Mouse (Mus musculus): ENCODE data around the gene Map4k3.
"Not testable (repeated sequence)": the region's sequence is repeated elsewhere in the genome, so short reads cannot be mapped to it uniquely, and the experiment has no call there.

The Map4k3 gene

GRCm38 (mm10) chr17:80728062-80728858, at the start of gene Map4k3:
Map4k3 (minus strand) TSS chr17:80728485.
- DNase-seq, result peak; percentile 89 to 94

DNA sequence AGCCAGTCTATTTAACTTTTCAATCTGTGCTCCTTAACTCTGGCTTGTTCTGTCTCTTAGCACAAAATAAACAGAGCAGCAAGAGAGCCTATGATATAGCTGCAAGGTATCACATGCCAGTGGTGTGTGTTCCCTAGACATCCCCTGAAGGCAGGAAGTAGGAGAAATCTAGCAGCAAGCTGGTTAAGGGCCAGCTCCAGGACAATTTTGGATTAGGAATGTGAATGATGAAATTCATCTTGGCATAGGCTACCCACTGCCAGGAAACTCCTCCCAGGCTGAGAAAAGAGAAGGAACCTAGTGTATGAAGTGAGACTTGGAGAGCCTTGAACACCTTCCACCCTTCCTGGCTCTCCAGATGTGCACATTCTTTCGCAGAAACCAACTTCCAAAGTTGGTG, 49.3 kb upstream of the Map4k3 start:
- no peak for DNase-seq

GRCm38 (mm10) chr17:80775178-80775788, 47.0 kb upstream of the Map4k3 start:
- no peak for DNase-seq

GRCm38 (mm10) chr17:80772545-80773453, 44.5 kb upstream of the Map4k3 start:
- peak in 1 of 2 experiments; percentile 4 for DNase-seq

DNA sequence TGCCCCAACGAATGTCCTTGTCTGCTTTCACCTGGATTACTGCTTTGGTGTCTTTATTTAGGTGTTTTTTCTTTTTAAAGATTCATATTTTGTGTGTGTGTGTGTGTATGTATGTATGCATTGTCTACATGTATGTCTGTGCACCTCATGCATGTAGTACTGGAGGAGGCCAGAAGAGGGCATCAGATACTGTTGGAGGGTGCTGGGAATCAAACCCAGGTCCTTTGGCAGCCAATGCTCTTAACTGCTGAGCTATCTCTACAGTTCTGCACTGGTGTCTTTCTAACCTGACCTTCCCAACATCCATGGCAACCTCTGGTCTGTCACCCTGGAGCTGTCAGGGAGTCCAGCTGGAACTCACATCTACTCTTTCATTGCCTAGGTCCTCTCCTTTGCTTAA, 41.8 kb upstream of the Map4k3 start:
- DNase-seq, result no peak

DNA sequence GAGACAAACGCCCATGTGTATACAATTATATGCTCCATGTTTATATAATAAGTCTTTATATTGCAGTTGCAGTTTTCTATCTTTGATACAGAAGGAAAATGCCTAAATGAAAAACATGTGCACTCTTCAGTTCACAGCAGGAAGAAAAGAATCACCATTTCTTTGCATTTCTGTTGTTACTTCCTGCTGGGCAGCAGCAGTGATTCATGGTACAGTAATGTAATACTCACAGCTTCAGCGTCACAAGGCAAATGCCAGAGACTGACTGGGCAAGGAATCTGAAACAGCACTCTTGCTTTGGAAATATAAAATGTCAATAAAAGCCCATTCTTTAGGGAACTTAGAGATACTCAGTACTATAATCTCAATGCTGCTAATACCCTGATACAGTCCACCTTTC, 36.9 kb upstream of the Map4k3 start:
- DNase-seq, result no peak

DNA sequence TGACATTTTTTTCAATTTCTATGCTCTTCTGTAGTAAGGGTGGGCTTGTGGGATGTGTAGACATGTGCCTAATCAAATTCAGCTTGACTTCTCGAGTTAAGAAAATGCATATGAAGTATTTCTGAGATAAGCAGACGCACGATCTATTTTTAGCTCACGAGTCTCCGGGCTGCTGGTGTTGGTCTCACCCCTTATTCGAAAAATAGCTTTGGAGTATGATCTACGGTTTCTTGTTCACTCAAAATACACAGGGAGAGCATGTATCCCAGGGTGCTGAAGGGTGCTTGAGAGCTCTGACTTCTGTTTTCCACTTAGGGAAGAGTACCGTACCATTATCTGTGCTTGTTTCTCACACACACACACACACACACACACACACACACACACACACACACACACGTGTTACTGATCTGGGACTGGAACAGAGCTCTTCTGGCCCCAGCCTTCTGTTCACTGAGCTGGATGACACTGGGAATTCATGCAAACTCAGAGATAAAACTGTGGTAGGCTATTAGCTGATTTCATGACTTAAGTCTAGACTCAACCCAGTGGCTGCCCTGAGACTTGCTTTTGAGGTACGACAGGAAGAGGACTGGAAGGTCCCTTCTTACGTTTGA, 34.9 kb upstream of the Map4k3 start:
- DNase-seq, result no peak

- no peak for DNase-seq
Measured at GRCm38 (mm10) chr17:80762391-80763040, 34.2 kb upstream of the Map4k3 start.

DNA sequence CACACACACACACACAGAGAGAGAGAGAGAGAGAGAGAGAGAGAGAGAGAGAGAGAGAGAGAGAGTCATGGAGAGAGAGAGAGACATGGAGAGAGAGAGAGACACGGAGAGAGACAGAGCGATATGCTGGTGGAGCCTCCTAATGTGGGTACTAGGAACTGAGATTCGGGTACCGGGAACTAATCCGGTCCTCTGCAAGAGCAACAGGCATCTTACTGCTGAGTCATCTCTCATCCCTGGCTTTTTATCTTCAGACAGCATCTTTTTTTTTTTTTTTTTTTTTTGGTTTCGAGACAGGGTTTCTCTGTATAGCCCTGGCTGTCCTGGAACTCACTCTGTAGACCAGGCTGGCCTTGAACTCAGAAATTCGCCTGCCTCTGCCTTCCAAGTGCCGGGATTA, 32.9 kb upstream of the Map4k3 start:
- not testable (repeated sequence) for DNase-seq

DNA sequence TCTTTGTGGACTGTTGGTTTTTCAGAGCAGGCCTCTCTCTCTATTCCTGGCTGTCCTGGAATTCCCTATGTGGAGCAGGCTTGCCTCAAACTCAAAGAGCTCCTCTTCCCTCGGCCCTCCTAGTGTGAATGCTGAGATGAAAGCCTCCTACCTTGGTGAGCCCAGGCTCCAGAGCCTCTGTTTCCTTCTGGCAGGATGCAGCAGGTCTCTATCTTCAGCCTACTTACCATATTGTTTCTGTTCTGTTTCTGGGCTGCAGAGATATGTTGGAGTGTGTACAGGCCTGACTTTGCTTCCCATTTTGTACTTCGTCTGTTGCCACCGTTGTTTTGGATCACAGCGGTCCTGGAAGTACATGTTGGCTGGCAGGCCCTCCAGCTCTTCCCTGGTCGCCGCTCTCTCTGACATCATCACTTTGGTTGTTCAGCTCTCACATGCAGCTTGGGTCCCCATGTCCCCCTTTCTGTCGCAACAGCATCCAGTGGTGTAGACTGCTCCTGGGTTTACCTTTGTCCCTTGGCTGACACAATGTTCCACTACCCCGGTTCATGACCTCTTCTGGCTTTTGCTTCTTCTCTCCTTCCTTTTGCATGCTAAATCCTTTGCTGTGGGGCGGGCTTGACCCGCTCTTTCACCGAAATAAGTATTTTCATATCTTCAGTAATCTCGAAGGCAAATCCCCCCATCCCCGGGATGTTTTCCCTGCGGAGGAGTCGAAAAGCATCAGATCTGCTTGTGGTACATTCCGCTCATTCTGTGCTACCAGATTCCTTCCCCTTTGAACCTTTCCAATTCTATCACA, 32.3 kb upstream of the Map4k3 start:
- no peak for DNase-seq

- peak; percentile 46 to 63 for DNase-seq
Measured at GRCm38 (mm10) chr17:80756043-80756442, 27.8 kb upstream of the Map4k3 start.

DNA sequence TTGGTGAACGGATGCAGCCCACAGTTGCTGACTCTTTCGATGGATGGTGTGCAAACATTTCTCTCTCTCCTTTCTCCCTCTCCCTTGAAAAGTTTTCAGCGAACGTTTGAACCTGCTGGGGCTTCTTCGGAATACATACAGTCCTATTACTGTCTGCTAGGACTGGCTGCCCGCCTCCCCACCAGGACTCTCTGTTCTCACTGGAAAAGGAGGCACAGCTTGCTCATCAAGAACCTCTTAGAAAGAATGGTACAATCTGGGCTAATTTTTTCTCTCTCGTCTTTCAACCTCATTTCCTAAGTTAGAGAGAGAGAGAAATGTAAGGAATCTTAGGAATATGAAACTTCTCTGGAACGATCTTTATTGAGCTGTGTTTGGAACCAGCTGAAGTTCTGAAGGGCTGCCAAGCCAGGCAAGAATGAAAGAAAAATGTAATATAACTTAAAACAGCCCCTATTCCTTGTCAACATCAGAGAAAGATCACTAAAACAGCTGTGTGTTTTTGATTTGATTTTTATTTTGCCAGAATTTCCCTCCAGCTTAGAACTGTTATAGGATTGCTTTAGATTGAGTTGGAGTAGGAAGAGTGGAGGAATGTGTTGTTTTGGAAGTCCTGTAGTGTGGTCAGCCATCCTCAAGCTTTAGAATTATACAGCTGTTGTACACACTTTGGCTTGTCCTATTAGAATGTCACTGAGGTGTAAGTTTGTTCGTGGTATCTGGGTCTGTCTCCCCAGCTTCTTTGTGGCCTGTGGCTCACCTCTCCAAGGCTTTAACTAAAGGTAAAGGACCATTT, 27.0 kb upstream of the Map4k3 start:
- peak; percentile 49 to 50 for DNase-seq

DNA sequence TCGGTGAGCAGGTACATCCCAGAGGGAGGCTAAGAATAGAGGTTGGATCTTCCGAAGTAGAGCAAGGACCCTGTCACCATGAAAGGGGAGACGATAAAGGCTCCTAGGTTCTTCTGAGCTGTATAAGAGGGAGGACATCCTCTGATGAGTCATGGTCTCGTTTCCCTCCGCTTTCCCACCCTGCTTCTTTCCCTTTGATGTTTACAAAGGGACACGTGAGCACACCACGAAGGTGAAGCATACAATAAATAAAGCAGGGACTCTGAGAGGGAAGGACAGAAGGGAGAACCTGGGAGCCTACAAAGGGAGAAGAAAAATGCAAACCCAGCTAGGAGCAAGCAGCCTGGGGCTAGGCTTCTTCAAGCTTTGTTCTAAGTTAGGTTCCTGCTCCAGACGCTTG, 26.3 kb upstream of the Map4k3 start:
- no peak for DNase-seq

DNA sequence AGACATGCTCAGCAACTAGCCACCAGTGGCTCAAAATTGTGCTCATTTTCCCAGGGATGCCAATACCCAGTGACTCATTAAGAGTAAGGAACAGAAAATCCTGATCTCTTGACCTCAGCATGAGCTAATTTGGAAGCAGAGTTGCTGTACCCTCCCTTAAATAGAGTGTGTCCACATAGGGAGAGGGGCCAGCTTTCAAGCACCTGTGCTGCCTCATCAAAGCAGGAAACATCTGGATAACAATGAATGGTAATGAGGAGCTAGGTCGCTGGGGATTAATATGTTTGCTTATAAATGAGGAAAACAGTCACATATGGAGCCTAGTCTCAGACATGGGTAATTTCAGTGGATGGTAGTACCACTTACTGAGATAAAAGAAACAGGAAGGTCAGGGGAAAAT, 24.2 kb upstream of the Map4k3 start:
- no peak for DNase-seq

DNA sequence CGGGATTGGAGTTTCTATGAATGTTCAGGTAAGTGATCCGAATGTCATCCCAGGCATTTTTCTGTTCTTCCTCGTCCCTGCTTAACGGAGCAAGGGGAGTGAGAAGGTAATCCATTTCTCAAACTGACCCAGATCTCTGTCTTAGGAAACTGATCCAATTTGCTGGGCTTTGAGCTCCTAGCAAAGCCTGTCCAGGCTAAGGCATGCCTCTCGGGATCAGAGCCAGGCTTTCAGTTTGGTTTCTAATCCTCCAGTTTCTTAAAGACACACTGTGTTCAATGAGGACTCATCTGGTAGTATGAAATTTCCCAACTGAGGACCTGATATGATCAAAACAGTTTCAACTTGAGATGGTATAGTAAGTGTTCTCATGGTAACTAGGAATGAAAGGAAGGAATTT, 11.1 kb upstream of the Map4k3 start:
- DNase-seq, result no peak

DNA sequence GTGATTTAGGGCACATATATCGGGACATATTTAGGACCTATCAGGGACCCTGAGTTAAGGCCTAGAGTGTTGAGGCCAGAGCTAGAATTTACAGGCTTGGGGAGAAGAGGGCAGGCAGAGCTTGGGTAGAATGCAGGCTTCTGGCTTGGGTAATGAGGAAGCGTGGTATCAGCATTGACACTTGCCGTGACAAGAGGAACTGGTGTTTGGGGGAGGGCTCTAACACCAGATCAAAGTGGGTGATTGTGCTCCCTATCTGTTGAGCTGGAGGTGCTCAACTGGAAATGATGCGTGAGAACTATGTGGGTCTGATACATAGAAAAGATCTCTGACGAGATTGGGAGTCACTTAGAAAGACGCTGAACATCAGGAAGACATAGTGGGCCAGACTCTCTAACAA, 6.4 kb upstream of the Map4k3 start:
- DNase-seq, result no peak

GRCm38 (mm10) chr17:80733121-80733800, 5.0 kb upstream of the Map4k3 start:
- DNase-seq, result no peak

GRCm38 (mm10) chr17:80732256-80732655, 4.0 kb upstream of the Map4k3 start:
- DNase-seq, result no peak

- not testable (repeated sequence) for DNase-seq
Measured at GRCm38 (mm10) chr17:80730283-80730682, 2.0 kb upstream of the Map4k3 start.

- DNase-seq, result no peak
Measured at GRCm38 (mm10) chr17:80729825-80730224, 1.5 kb upstream of the Map4k3 start.
